Mouse (Mus musculus) megakaryocyte, embryonic 14.5 days (primary cell): ENCODE measurements at regions not wholly inside any gene's neighbourhood (a gene's known extent, or its start where the extent isn't known, plus 50 kb on each side); places are given as distances from the start of the nearest gene placed in this dataset.

ENCODE experiments used
- H3K27me3 ChIP-seq: replicated peaks from 2 replicates; pipeline ENCODE3; 2012; ENCODE audit warnings: inconsistent platforms
- H3K36me3 ChIP-seq: replicated peaks from 2 replicates; pipeline ENCODE3; 2012; ENCODE audit warnings: low read length, inconsistent platforms, mixed read lengths
- H3K4me1 ChIP-seq: 2 replicates; pipeline ENCODE4 v1.6.1; 2012; ENCODE audit warnings: inconsistent platforms
- H3K4me3 ChIP-seq: replicated peaks from 2 replicates; pipeline ENCODE3; 2012; ENCODE audit warnings: moderate library complexity, mild to moderate bottlenecking, inconsistent platforms
- H3K9me3 ChIP-seq: 2 replicates; pipeline ENCODE4 v1.6.1; 2012; ENCODE audit warnings: inconsistent platforms
- FLI1 ChIP-seq: IDR thresholded peaks from 2 replicates; pipeline ENCODE4 v1.6.1; 2012; ENCODE audit warnings: low read length, inconsistent platforms, mixed read lengths
- GATA1 ChIP-seq: IDR thresholded peaks from 3 replicates; pipeline ENCODE4 v1.6.1; 2012; ENCODE audit warnings: mixed read lengths, low read length, inconsistent platforms, borderline replicate concordance

DNA sequence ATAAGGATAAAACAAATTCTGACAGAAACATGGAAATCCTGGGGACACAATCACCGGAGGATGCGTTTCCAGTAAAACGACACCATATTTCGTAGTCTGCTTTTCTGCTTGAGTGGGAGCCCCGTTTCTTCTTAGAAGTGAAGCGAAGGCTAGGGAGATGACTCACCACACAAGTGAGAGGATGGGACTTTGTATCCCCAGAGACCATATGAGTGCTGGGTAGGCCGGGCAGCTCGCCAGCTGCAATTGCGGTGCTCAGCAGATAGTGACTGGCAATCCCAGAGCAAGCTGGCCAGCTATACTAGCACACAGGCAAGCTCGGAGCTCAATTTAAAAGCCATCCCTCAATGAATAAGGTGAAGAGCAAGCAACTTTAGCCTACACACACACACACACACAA is 50.3 kb upstream of the Mapk10 start:
- Histone ChIP-seq H3K4me3 (no peak overlapping the region), H3K4me1 (no peaks in the 10 kb centered on the region), H3K27me3 (no peaks in the 10 kb centered on the region), H3K9me3 (peaks cover 40% of the 10 kb centered on the region), H3K36me3 (no peaks in the 10 kb centered on the region)
- TF ChIP-seq GATA1 = no peak
- no peak for TF ChIP-seq FLI1
